In genomic region chr4:22397003-22397402, GRCm38 (mm10) we compare ENCODE assay signal across 21 mouse cellular contexts. TPM values are rescaled to one million over a fixed set of nuclear protein-coding genes. Genes with fewer than 3 reads are reported as not detected.
DNase-seq lines count a peak whose midpoint lies in the region; ATAC-seq lines count a peak whose summit lies in the region.
"Had no signal": no experiment of that assay in that cellular context is flagged by ENCODE, and none has a peak within 500 bp of the region (broad histone marks: within the 10 kb centered on the region; RNA-seq: fewer than 3 reads in every experiment).

No protein-coding gene starts in this region.

- H3K27me3 ChIP-seq in hindbrain, embryonic 11.5 days (ENCODE audit: control insufficient read depth, insufficient read depth, low read length), result no peaks in the 10 kb centered on the region
- H3K27me3 ChIP-seq in hindbrain, embryonic 16.5 days (replicated peaks; ENCODE audit: control insufficient read depth, insufficient read depth, low read length), result no peaks in the 10 kb centered on the region
- no peaks in the 10 kb centered on the region for H3K27me3 ChIP-seq in kidney, embryonic 16.5 days (ENCODE audit: insufficient read depth, low read length)
- no peaks in the 10 kb centered on the region for H3K27me3 ChIP-seq in neural tube, embryonic 14.5 days (ENCODE audit: control insufficient read depth, insufficient read depth, low read length)
- no peaks in the 10 kb centered on the region for H3K27me3 ChIP-seq in neural tube, embryonic 15.5 days (replicated peaks)
- H3K27me3 ChIP-seq: embryonic facial prominence, embryonic 13.5 days; forebrain, embryonic 12.5 days; heart, embryonic 15.5 days; hindbrain, embryonic 13.5 days; Patski had no signal

- H3K9me3 ChIP-seq in hindbrain, embryonic 11.5 days (ENCODE audit: control insufficient read depth, low read length), result no peaks in the 10 kb centered on the region
- no peaks in the 10 kb centered on the region for H3K9me3 ChIP-seq in hindbrain, embryonic 16.5 days (ENCODE audit: control insufficient read depth, low read length)
- H3K9me3 ChIP-seq in kidney, embryonic 16.5 days (ENCODE audit: low read length), result no peaks in the 10 kb centered on the region
- no peaks in the 10 kb centered on the region for H3K9me3 ChIP-seq in neural tube, embryonic 14.5 days (ENCODE audit: control insufficient read depth, low read length)
- H3K9me3 ChIP-seq in neural tube, embryonic 15.5 days (replicated peaks), result no peaks in the 10 kb centered on the region
- H3K9me3 ChIP-seq: embryonic facial prominence, embryonic 13.5 days; heart, embryonic 10.5 days had no signal

- no peak overlapping the region for H3K27ac ChIP-seq in hindbrain, embryonic 11.5 days (ENCODE audit: low read depth, low read length)
- H3K27ac ChIP-seq in hindbrain, embryonic 16.5 days (ENCODE audit: low read depth, low read length), result no peak overlapping the region
- H3K27ac ChIP-seq in kidney, embryonic 16.5 days (ENCODE audit: low read length), result no peak overlapping the region
- H3K27ac ChIP-seq in neural tube, embryonic 14.5 days (ENCODE audit: low read depth, low read length), result no peak overlapping the region
- no peak overlapping the region for H3K27ac ChIP-seq in neural tube, embryonic 15.5 days (replicated peaks)
- H3K27ac ChIP-seq: embryonic facial prominence, embryonic 13.5 days; forebrain, embryonic 12.5 days; heart, embryonic 10.5 days; heart, embryonic 15.5 days; hindbrain, embryonic 13.5 days had no signal

- ATAC-seq in hindbrain, embryonic 11.5 days (ENCODE audit: low FRiP score), result 0 out of 2 replicates have a peak, but pooled peaks have one; percentile 17
- ATAC-seq in hindbrain, embryonic 16.5 days, result no peak
- ATAC-seq in kidney, embryonic 16.5 days (ENCODE audit: low FRiP score, low TSS enrichment), result 0 out of 2 replicates have a peak, but pooled peaks have one; percentile 11
- peak; percentile 34 for ATAC-seq in neural tube, embryonic 14.5 days (ENCODE audit: low read depth)
- no peak for ATAC-seq in neural tube, embryonic 15.5 days (ENCODE audit: low FRiP score)
- ATAC-seq: activated CD4-positive, CD25-positive, alpha-beta regulatory T cell, adult 4 months; forebrain, embryonic 16.5 days; Patski had no signal

- no peaks in the 10 kb centered on the region for H3K4me1 ChIP-seq in hindbrain, embryonic 11.5 days (replicated peaks; ENCODE audit: control insufficient read depth, insufficient read depth, low read length)
- H3K4me1 ChIP-seq in hindbrain, embryonic 16.5 days (ENCODE audit: control insufficient read depth, insufficient read depth, low read depth, low read length), result no peaks in the 10 kb centered on the region
- 0 out of 2 replicates have a peak, but pooled peaks cover 6% of the 10 kb centered on the region for H3K4me1 ChIP-seq in kidney, embryonic 16.5 days (ENCODE audit: insufficient read depth, low read length)
- no peaks in the 10 kb centered on the region for H3K4me1 ChIP-seq in neural tube, embryonic 14.5 days (ENCODE audit: control insufficient read depth, insufficient read depth, low read length)
- H3K4me1 ChIP-seq in neural tube, embryonic 15.5 days, result no peaks in the 10 kb centered on the region
- H3K4me1 ChIP-seq: embryonic facial prominence, embryonic 13.5 days; heart, embryonic 10.5 days; heart, embryonic 15.5 days had no signal

- H3K4me2 ChIP-seq in hindbrain, embryonic 11.5 days (replicated peaks; ENCODE audit: low read depth, low read length), result no peak overlapping the region
- H3K4me2 ChIP-seq in hindbrain, embryonic 16.5 days (ENCODE audit: low read length), result no peak overlapping the region
- H3K4me2 ChIP-seq in kidney, embryonic 16.5 days (replicated peaks; ENCODE audit: low read depth, low read length), result no peak overlapping the region
- H3K4me2 ChIP-seq in neural tube, embryonic 14.5 days (ENCODE audit: low read depth, low read length), result no peak overlapping the region
- H3K4me2 ChIP-seq in neural tube, embryonic 15.5 days, result no peak overlapping the region
- H3K4me2 ChIP-seq: embryonic facial prominence, embryonic 13.5 days; forebrain, embryonic 12.5 days; heart, embryonic 15.5 days; hindbrain, embryonic 13.5 days had no signal

- H3K36me3 ChIP-seq in hindbrain, embryonic 11.5 days (ENCODE audit: control insufficient read depth, insufficient read depth, low read length), result no peaks in the 10 kb centered on the region
- H3K36me3 ChIP-seq in hindbrain, embryonic 16.5 days (ENCODE audit: control insufficient read depth, insufficient read depth, low read length), result 0 out of 2 replicates have a peak, but pooled peaks cover 3% of the 10 kb centered on the region
- peaks cover 9% of the 10 kb centered on the region; the same call in 1 of the 2 replicates for H3K36me3 ChIP-seq in kidney, embryonic 16.5 days (ENCODE audit: insufficient read depth, low read length)
- H3K36me3 ChIP-seq in neural tube, embryonic 14.5 days (ENCODE audit: control insufficient read depth, insufficient read depth, low read length), result no peaks in the 10 kb centered on the region
- H3K36me3 ChIP-seq in neural tube, embryonic 15.5 days, result peaks cover 8% of the 10 kb centered on the region

- H3K4me3 ChIP-seq in hindbrain, embryonic 11.5 days (ENCODE audit: low read depth, low read length), result no peak overlapping the region
- H3K4me3 ChIP-seq in hindbrain, embryonic 16.5 days (ENCODE audit: low read length), result no peak overlapping the region
- no peak overlapping the region for H3K4me3 ChIP-seq in kidney, embryonic 16.5 days (ENCODE audit: low read length)
- H3K4me3 ChIP-seq in neural tube, embryonic 14.5 days (ENCODE audit: low read depth, low read length), result no peak overlapping the region
- no peak overlapping the region for H3K4me3 ChIP-seq in neural tube, embryonic 15.5 days (replicated peaks)
- H3K4me3 ChIP-seq: embryonic facial prominence, embryonic 13.5 days; forebrain, embryonic 12.5 days; heart, embryonic 10.5 days; heart, embryonic 15.5 days; hindbrain, embryonic 13.5 days had no signal

- no peak overlapping the region for H3K9ac ChIP-seq in hindbrain, embryonic 11.5 days (ENCODE audit: low read depth, low read length)
- no peak overlapping the region for H3K9ac ChIP-seq in hindbrain, embryonic 16.5 days (ENCODE audit: low read depth, low read length)
- no peak overlapping the region for H3K9ac ChIP-seq in kidney, embryonic 16.5 days (replicated peaks; ENCODE audit: low read length)
- H3K9ac ChIP-seq in neural tube, embryonic 14.5 days (replicated peaks; ENCODE audit: low read depth, low read length), result no peak overlapping the region
- H3K9ac ChIP-seq in neural tube, embryonic 15.5 days (replicated peaks), result no peak overlapping the region
- H3K9ac ChIP-seq: embryonic facial prominence, embryonic 13.5 days; forebrain, embryonic 12.5 days; heart, embryonic 15.5 days; hindbrain, embryonic 13.5 days had no signal

- no peak for DNase-seq in hindbrain, embryonic 11.5 days (ENCODE audit: low spot score)
- no peak for DNase-seq in kidney, adult 9 months
- DNase-seq in urinary bladder, postnatal 14 days (ENCODE audit: low spot score), result no peak
- DNase-seq: adrenal gland, adult 2 months; adrenal gland, postnatal 25 days; cerebellum, adult 18-20 months; cerebellum, adult 9-11 months; gastrocnemius, postnatal 10 days; heart, adult 18-20 months had no signal

- WGBS in hindbrain, embryonic 11.5 days, result 90% methylated on average over 5 of the region's 5 CpGs
- 95% methylated on average over 5 of the region's 5 CpGs for WGBS in hindbrain, embryonic 16.5 days
- WGBS in kidney, embryonic 16.5 days, result 95% methylated on average over 5 of the region's 5 CpGs
- WGBS in neural tube, embryonic 14.5 days, result 91% methylated on average over 5 of the region's 5 CpGs
- 95% methylated on average over 5 of the region's 5 CpGs for WGBS in neural tube, embryonic 15.5 days

RNA-seq across cellular contexts. Expression of gene Fbxl4, which starts 39.7 kb away (rescaled TPM):
- 9.9 and 11.6 TPM in 2 replicates for polyA plus RNA-seq in hindbrain, embryonic 11.5 days (2014; fragmentation: Nextera tagmentation; extraction: Ambion mirVana)
- 17.9 and 19.3 TPM in 2 replicates for polyA plus RNA-seq in hindbrain, embryonic 16.5 days (2015; fragmentation: Nextera tagmentation; extraction: Ambion mirVana)
- polyA plus RNA-seq in kidney, embryonic 16.5 days (2015; fragmentation: Nextera tagmentation; extraction: Ambion mirVana), result 14.1 and 14.5 TPM in 2 replicates
- polyA plus RNA-seq in neural tube, embryonic 14.5 days (2014; fragmentation: Nextera tagmentation; extraction: Ambion mirVana), result 18.3 and 22.0 TPM in 2 replicates
- polyA plus RNA-seq in neural tube, embryonic 15.5 days (2015; fragmentation: Nextera tagmentation; extraction: Ambion mirVana), result 18.0 and 18.8 TPM in 2 replicates

Comparison
In these comparisons a context has a peak if more than half of its experiments do, and no peak if none do; other contexts are left out.
1. ATAC-seq: peak in hindbrain, embryonic 11.5 days (single experiment), kidney, embryonic 16.5 days (single experiment) and neural tube, embryonic 14.5 days (single experiment); none in hindbrain, embryonic 16.5 days (single experiment) and neural tube, embryonic 15.5 days (single experiment).